Mouse (Mus musculus) liver, postnatal 0 days (tissue): ENCODE measurements at regions not wholly inside any gene's neighbourhood (a gene's known extent, or its start where the extent isn't known, plus 50 kb on each side); places are given as distances from the start of the nearest gene placed in this dataset.

Experiments used
- CTCF ChIP-seq: sonication (generic); IDR thresholded peaks from 2 replicates; pipeline ENCODE4 v1.5.1; 2016; ENCODE audit warnings: antibody characterized with exemption, low read depth
- EP300 ChIP-seq: IDR thresholded peaks from 2 replicates; pipeline ENCODE4 v1.6.1; 2016; ENCODE audit warnings: antibody characterized with exemption, low read depth, mild to moderate bottlenecking

- no peak for TF ChIP-seq CTCF
- no peak for TF ChIP-seq EP300
Observed at GRCm38 (mm10) chr7:133313115-133313514, 189.0 kb upstream of the Ctbp2 start.
